Mouse (Mus musculus) liver, adult 2 months (tissue): ENCODE results near the gene Tcf21.

Experiments
- CTCF ChIP-seq: fragments of 200-500 bp; IDR thresholded peaks from 2 replicates; pipeline ENCODE4 v1.5.1; 2011; ENCODE audit warnings: low read depth, low read length, control low read depth
- POLR2A ChIP-seq: fragments of 200-500 bp; IDR thresholded peaks from 2 replicates; pipeline ENCODE4 v1.6.1; 2011; ENCODE audit warnings: low read length, control low read depth; ENCODE audit not compliant: insufficient read depth; ENCODE audit errors: extremely low read depth

DNA sequence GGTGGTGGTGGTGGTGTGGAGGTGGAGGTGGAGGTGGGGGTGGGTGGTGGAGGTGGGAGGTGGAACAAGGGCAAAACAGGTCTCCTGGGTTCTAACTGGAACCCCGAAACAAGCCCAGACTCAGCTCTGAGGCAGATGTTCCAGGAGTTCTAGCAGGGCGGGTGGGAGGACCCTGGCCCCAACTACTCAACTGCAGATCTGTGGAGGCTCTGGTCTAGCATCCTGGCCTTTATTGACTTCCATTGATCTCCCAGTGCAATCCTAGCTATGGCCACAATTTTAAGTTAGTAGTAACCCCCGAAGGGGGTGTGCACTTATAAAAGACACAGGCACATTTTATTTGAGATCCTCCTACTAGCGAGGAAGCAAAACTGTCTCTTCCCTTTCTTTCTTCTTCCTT, 2.0 kb downstream of the Tcf21 start:
- TF ChIP-seq POLR2A: no peak
- TF ChIP-seq CTCF: no peak
